Mouse (Mus musculus): ENCODE results near the gene Acap1. TPM values are rescaled to one million over a fixed set of nuclear protein-coding genes. Genes with fewer than 3 reads are reported as not detected.
"Not testable (repeated sequence)": the region's sequence is repeated elsewhere in the genome, so short reads cannot be mapped to it uniquely, and the experiment has no call there.

The Acap1 gene
- total RNA-seq, 2 experiments from 2014 or later, result 1.4 to 1.7 TPM

- peak; percentile 73 to 79 for DNase-seq (ENCODE audit: low spot score in 2 of 2)
These were observed 18.5 kb downstream of the Acap1 start for GRCm38 (mm10) chr11:69876867-69877266.

GRCm38 (mm10) chr11:69876186-69876585 lies 19.2 kb downstream of the Acap1 start:
- DNase-seq (ENCODE audit: low spot score in 2 of 2), result no peak

- DNase-seq (ENCODE audit: low spot score in 2 of 2), result no peak
These were observed 22.9 kb downstream of the Acap1 start for GRCm38 (mm10) chr11:69872451-69872850.

GRCm38 (mm10) chr11:69871822-69872221 lies 23.5 kb downstream of the Acap1 start:
- no peak for DNase-seq (ENCODE audit: low spot score in 2 of 2)

GRCm38 (mm10) chr11:69870289-69871069 lies 24.9 kb downstream of the Acap1 start:
- no peak for DNase-seq (ENCODE audit: low spot score in 2 of 2)

GRCm38 (mm10) chr11:69867335-69867734 lies 28.0 kb downstream of the Acap1 start:
- DNase-seq (ENCODE audit: low spot score in 2 of 2), result no peak

GRCm38 (mm10) chr11:69865561-69865960 lies 29.8 kb downstream of the Acap1 start:
- DNase-seq (ENCODE audit: low spot score in 2 of 2), result no peak

- DNase-seq (ENCODE audit: low spot score in 2 of 2), result no peak
These were observed 31.0 kb downstream of the Acap1 start for GRCm38 (mm10) chr11:69864138-69864860.

- not testable (repeated sequence) for DNase-seq (ENCODE audit: low spot score in 2 of 2)
These were observed 31.6 kb downstream of the Acap1 start for GRCm38 (mm10) chr11:69863729-69864128.

- no peak for DNase-seq (ENCODE audit: low spot score in 2 of 2)
These were observed 37.0 kb downstream of the Acap1 start, which contains the start of gene Tnk1 for GRCm38 (mm10) chr11:69858113-69858998. Gene Tnk1, minus strand, starts transcription at chr11:69858730.

- DNase-seq (ENCODE audit: low spot score in 2 of 2), result no peak
These were observed 40.0 kb downstream of the Acap1 start for GRCm38 (mm10) chr11:69855347-69855746.

- DNase-seq (ENCODE audit: low spot score in 2 of 2), result no peak
These were observed 40.7 kb downstream of the Acap1 start for GRCm38 (mm10) chr11:69854680-69855079.

- DNase-seq (ENCODE audit: low spot score in 2 of 2), result no peak
These were observed 41.3 kb downstream of the Acap1 start for GRCm38 (mm10) chr11:69853994-69854393.

GRCm38 (mm10) chr11:69850754-69851153 lies 44.6 kb downstream of the Acap1 start:
- DNase-seq (ENCODE audit: low spot score in 2 of 2), result no peak

- no peak for DNase-seq (ENCODE audit: low spot score in 2 of 2)
These were observed 45.5 kb downstream of the Acap1 start for GRCm38 (mm10) chr11:69849884-69850283.

- DNase-seq (ENCODE audit: low spot score in 2 of 2), result no peak
These were observed 46.2 kb downstream of the Acap1 start for GRCm38 (mm10) chr11:69849128-69849527.

GRCm38 (mm10) chr11:69848021-69848420 lies 47.3 kb downstream of the Acap1 start:
- no peak for DNase-seq (ENCODE audit: low spot score in 2 of 2)

GRCm38 (mm10) chr11:69846738-69847688 lies 48.3 kb downstream of the Acap1 start:
- DNase-seq (ENCODE audit: low spot score in 2 of 2), result no peak

GRCm38 (mm10) chr11:69846198-69846680 lies 49.1 kb downstream of the Acap1 start, which contains the start of gene Plscr3:
Gene Plscr3, plus strand, starts transcription at chr11:69846376.
- peak; percentile 84 to 87 for DNase-seq (ENCODE audit: low spot score in 2 of 2)

GRCm38 (mm10) chr11:69838714-69839104 lies 56.6 kb downstream of the Acap1 start:
- DNase-seq (ENCODE audit: low spot score in 2 of 2), result no peak
